Mouse (Mus musculus) limb, embryonic 12.5 days (tissue): ENCODE results near the gene Galnt4. TPM values are rescaled to one million over a fixed set of nuclear protein-coding genes. Genes with fewer than 3 reads are reported as not detected.

Experiments
- ATAC-seq: fragments of 200-750 bp; cut with Nextera tagmentation; 2 replicates; pipeline ENCODE4 v1.8.0; 2017; ENCODE audit warnings: low read depth, moderate TSS enrichment; ENCODE audit not compliant: insufficient number of reproducible peaks, insufficient read depth, low FRiP score, low TSS enrichment
- H3K27ac ChIP-seq: fragments of 300-500 bp; sonication (generic); 2 replicates; pipeline ENCODE4 v1.5.1; 2016; ENCODE audit warnings: mild to moderate bottlenecking, moderate library complexity
- H3K27me3 ChIP-seq: fragments of 300-500 bp; sonication (generic); 2 replicates; pipeline ENCODE4 v1.6.1; 2016; ENCODE audit warnings: mild to moderate bottlenecking, moderate library complexity
- H3K36me3 ChIP-seq: fragments of 300-500 bp; sonication (generic); 2 replicates; pipeline ENCODE4 v1.6.1; 2016; ENCODE audit warnings: mild to moderate bottlenecking, moderate library complexity
- H3K4me1 ChIP-seq: fragments of 300-500 bp; sonication (generic); replicated peaks from 2 replicates; pipeline ENCODE4 v1.6.1; 2016
- H3K4me2 ChIP-seq: fragments of 300-500 bp; sonication (generic); 2 replicates; pipeline ENCODE4 v1.6.1; 2016; ENCODE audit warnings: mild to moderate bottlenecking, moderate library complexity
- H3K4me3 ChIP-seq: fragments of 300-500 bp; sonication (generic); replicated peaks from 2 replicates; pipeline ENCODE4 v1.5.1; 2016; ENCODE audit warnings: mild to moderate bottlenecking
- H3K9ac ChIP-seq: fragments of 300-500 bp; sonication (generic); replicated peaks from 2 replicates; pipeline ENCODE4 v1.6.1; 2016; ENCODE audit warnings: mild to moderate bottlenecking, moderate library complexity
- H3K9me3 ChIP-seq: fragments of 300-500 bp; sonication (generic); 2 replicates; pipeline ENCODE4 v1.6.1; 2016; ENCODE audit warnings: mild to moderate bottlenecking, moderate library complexity
- WGBS: fragments of 180-500 bp; shearing (Covaris S2); methylation state at CpG from one replicate; pipeline ENCODE4 v1.1.7; 2016; 5-methylcytosine and 5-hydroxymethylcytosine counted together
- polyA plus RNA-seq: library from polyadenylated mRNA; unstranded; fragments of >200 nt; fragmentation: Nextera tagmentation; extraction: Ambion mirVana; gene quantifications from 2 replicates; pipeline ENCODE4 v1.2.1, GENCODE M21; 2016

The Galnt4 gene
- 7.7 and 8.4 TPM in 2 replicates for polyA plus RNA-seq

GRCm38 (mm10) chr10:99107964-99108363 is at the start of gene Galnt4:
Gene Galnt4 (plus strand): TSS chr10:99108159.
- peak; percentile 85 for ATAC-seq

GRCm38 (mm10) chr10:99060588-99060987 is 47.4 kb upstream of the Galnt4 start:
- ATAC-seq: no peak
- Histone ChIP-seq H3K4me2 (no peak overlapping the region), H3K36me3 (no peaks in the 10 kb centered on the region), H3K27ac (no peak overlapping the region), H3K9ac (no peak overlapping the region), H3K4me3 (no peak overlapping the region), H3K27me3 (no peaks in the 10 kb centered on the region), H3K4me1 (no peaks in the 10 kb centered on the region), H3K9me3 (no peaks in the 10 kb centered on the region)
- WGBS: 91% methylated on average over 7 of the region's 7 CpGs

More at GRCm38 (mm10) chr10:99107964-99108363, at the start of gene Galnt4:
- Histone ChIP-seq H3K36me3 (peaks cover 16% of the 10 kb centered on the region), H3K9ac (peak within 1 kb of the TSS; percentile 89), H3K4me1 (peaks cover 15% of the 10 kb centered on the region), H3K9me3 (no peaks in the 10 kb centered on the region), H3K27me3 (no peaks in the 10 kb centered on the region), H3K4me2 (peak within 1 kb of the TSS; percentile 91), H3K27ac (peak within 1 kb of the TSS; percentile 91), H3K4me3 (peak within 1 kb of the TSS; percentile 98)
- under 1% methylated on average over 22 of the region's 22 CpGs for WGBS

GRCm38 (mm10) chr10:99061418-99061817 is 46.5 kb upstream of the Galnt4 start:
- Histone ChIP-seq H3K9me3 (no peaks in the 10 kb centered on the region), H3K27me3 (no peaks in the 10 kb centered on the region), H3K4me3 (no peak overlapping the region), H3K9ac (no peak overlapping the region), H3K4me2 (no peak overlapping the region), H3K4me1 (no peaks in the 10 kb centered on the region), H3K36me3 (no peaks in the 10 kb centered on the region), H3K27ac (no peak overlapping the region)
- WGBS: 91% methylated on average over 10 of the region's 10 CpGs
- no peak for ATAC-seq

- H3K27ac ChIP-seq: no peak overlapping the region
- no peaks in the 10 kb centered on the region for H3K4me1 ChIP-seq
- H3K4me2 ChIP-seq: no peak overlapping the region
- WGBS: 80% methylated on average over 5 of the region's 5 CpGs
- H3K36me3 ChIP-seq: no peaks in the 10 kb centered on the region
- no peak overlapping the region for H3K9ac ChIP-seq
- H3K27me3 ChIP-seq: no peaks in the 10 kb centered on the region
- no peak overlapping the region for H3K4me3 ChIP-seq
- no peaks in the 10 kb centered on the region for H3K9me3 ChIP-seq
- ATAC-seq: no peak
These were observed 45.4 kb upstream of the Galnt4 start for GRCm38 (mm10) chr10:99062546-99062945.

- no peak overlapping the region for H3K4me3 ChIP-seq
- ATAC-seq: no peak
- 89% methylated on average over 18 of the region's 18 CpGs for WGBS
These were observed 31.7 kb upstream of the Galnt4 start for GRCm38 (mm10) chr10:99076113-99076895.

GRCm38 (mm10) chr10:99078621-99079020 is 29.3 kb upstream of the Galnt4 start:
- Histone ChIP-seq H3K27me3 (no peaks in the 10 kb centered on the region), H3K9me3 (no peaks in the 10 kb centered on the region), H3K4me3 (no peak overlapping the region), H3K27ac (no peak overlapping the region), H3K4me1 (no peaks in the 10 kb centered on the region), H3K36me3 (no peaks in the 10 kb centered on the region), H3K9ac (no peak overlapping the region), H3K4me2 (no peak overlapping the region)
- ATAC-seq: no peak
- 83% methylated on average over 2 of the region's 2 CpGs for WGBS

More at GRCm38 (mm10) chr10:99076113-99076895, 31.7 kb upstream of the Galnt4 start:
- H3K27ac ChIP-seq: no peak overlapping the region
- H3K27me3 ChIP-seq: no peaks in the 10 kb centered on the region
- H3K36me3 ChIP-seq: no peaks in the 10 kb centered on the region
- H3K9ac ChIP-seq: no peak overlapping the region
- no peaks in the 10 kb centered on the region for H3K9me3 ChIP-seq
- no peak overlapping the region for H3K4me2 ChIP-seq
- H3K4me1 ChIP-seq: no peaks in the 10 kb centered on the region

GRCm38 (mm10) chr10:99081569-99081990 is 26.4 kb upstream of the Galnt4 start:
- no peak for ATAC-seq

GRCm38 (mm10) chr10:99083431-99084003 is 24.4 kb upstream of the Galnt4 start:
- Histone ChIP-seq H3K9me3 (no peaks in the 10 kb centered on the region), H3K4me3 (no peak overlapping the region), H3K4me2 (no peak overlapping the region), H3K27ac (no peak overlapping the region), H3K36me3 (no peaks in the 10 kb centered on the region), H3K4me1 (no peaks in the 10 kb centered on the region), H3K27me3 (0 out of 2 replicates have a peak, but pooled peaks cover 4% of the 10 kb centered on the region), H3K9ac (no peak overlapping the region)
- WGBS: 89% methylated on average over 14 of the region's 14 CpGs
- ATAC-seq: no peak

More at GRCm38 (mm10) chr10:99081569-99081990, 26.4 kb upstream of the Galnt4 start:
- Histone ChIP-seq H3K4me2 (no peak overlapping the region), H3K4me3 (no peak overlapping the region), H3K27ac (no peak overlapping the region), H3K27me3 (0 out of 2 replicates have a peak, but pooled peaks cover 4% of the 10 kb centered on the region), H3K4me1 (no peaks in the 10 kb centered on the region), H3K9me3 (no peaks in the 10 kb centered on the region), H3K9ac (no peak overlapping the region), H3K36me3 (no peaks in the 10 kb centered on the region)
- WGBS: 87% methylated on average over 10 of the region's 10 CpGs

- Histone ChIP-seq H3K9ac (no peak overlapping the region), H3K4me2 (no peak overlapping the region), H3K4me1 (no peaks in the 10 kb centered on the region), H3K9me3 (no peaks in the 10 kb centered on the region), H3K4me3 (no peak overlapping the region), H3K27ac (no peak overlapping the region), H3K27me3 (0 out of 2 replicates have a peak, but pooled peaks cover 4% of the 10 kb centered on the region), H3K36me3 (no peaks in the 10 kb centered on the region)
- no peak for ATAC-seq
- WGBS: 49% methylated on average over 23 of the region's 23 CpGs
These were observed 23.3 kb upstream of the Galnt4 start for GRCm38 (mm10) chr10:99084397-99085239.

GRCm38 (mm10) chr10:99085240-99085587 is 22.7 kb upstream of the Galnt4 start:
- Histone ChIP-seq H3K27me3 (0 out of 2 replicates have a peak, but pooled peaks cover 4% of the 10 kb centered on the region), H3K4me1 (no peaks in the 10 kb centered on the region), H3K4me3 (no peak overlapping the region), H3K9me3 (no peaks in the 10 kb centered on the region), H3K36me3 (no peaks in the 10 kb centered on the region), H3K4me2 (no peak overlapping the region), H3K27ac (no peak overlapping the region), H3K9ac (no peak overlapping the region)
- no peak; the same call in 1 of the 2 replicates for ATAC-seq
- WGBS: 67% methylated on average over 6 of the region's 6 CpGs

- 66% methylated on average over 6 of the region's 6 CpGs for WGBS
- H3K36me3 ChIP-seq: no peaks in the 10 kb centered on the region
- no peaks in the 10 kb centered on the region for H3K9me3 ChIP-seq
- 0 out of 2 replicates have a peak, but pooled peaks cover 4% of the 10 kb centered on the region for H3K27me3 ChIP-seq
- no peak overlapping the region for H3K9ac ChIP-seq
- no peak overlapping the region for H3K4me2 ChIP-seq
- ATAC-seq: no peak
- no peaks in the 10 kb centered on the region for H3K4me1 ChIP-seq
- H3K27ac ChIP-seq: no peak overlapping the region
- no peak overlapping the region for H3K4me3 ChIP-seq
These were observed 21.9 kb upstream of the Galnt4 start for GRCm38 (mm10) chr10:99086029-99086428.
